In the genomic region with DNA sequence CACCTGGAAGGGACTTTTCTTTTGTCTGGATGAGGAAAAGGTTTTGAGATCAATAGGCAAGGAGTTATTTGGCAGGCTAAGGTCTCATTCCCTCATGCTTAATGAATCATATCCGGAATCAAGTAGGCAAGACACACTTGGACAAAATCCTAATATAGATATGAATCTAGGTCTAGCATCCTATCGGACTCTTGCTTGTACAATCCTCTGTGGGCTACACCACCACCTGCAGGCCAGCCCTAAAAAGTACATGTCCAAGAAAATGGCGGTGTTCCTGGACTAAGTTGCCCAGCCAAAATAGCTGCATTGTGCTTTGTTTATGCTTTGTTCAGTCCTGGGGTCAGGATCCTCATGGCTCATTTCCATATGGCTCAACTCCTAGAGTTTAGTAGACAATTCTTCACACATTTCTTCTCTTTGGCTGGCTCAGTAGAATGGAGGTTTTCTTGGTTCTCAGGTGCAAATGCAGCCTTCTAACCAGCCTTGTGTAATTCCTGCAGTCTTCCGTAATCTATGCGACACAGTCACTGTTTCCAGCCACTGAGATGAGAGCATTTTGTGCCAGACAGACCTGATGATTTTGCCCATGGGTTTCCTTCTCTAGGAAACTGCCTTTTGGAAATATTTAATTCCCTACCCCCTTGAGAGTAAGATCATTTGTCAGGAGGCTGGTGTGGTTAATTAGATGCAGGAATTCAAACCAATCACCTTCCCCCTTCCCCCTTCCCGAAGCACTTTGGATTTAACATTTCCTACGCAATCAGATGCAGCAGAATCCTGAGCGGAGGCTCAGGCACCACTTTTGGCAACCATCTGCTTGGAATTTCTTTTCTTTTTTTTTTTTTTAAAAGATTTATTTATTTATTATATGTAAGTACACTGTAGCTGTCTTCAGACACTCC, we compare ENCODE assay signal across 8 mouse cellular contexts.
DNase-seq lines count a peak whose midpoint lies in the region; ATAC-seq and TF ChIP-seq lines count a peak whose summit lies in the region.
"Had no signal": no experiment of that assay in that cellular context is flagged by ENCODE, and none has a peak within 500 bp of the region (broad histone marks: within the 10 kb centered on the region; RNA-seq: fewer than 3 reads in every experiment).

No protein-coding gene starts in this region.

- peak; percentile 38; the same call in 1 of the 2 replicates for ATAC-seq in forebrain, embryonic 13.5 days

- WGBS in forebrain, embryonic 13.5 days = 45% methylated on average over 8 of the region's 8 CpGs
- 39% methylated on average over 8 of the region's 8 CpGs for WGBS in lung, adult 2 months

- no peak overlapping the region for H3K4me3 ChIP-seq in forebrain, embryonic 13.5 days
- no peak overlapping the region for H3K4me3 ChIP-seq in lung, adult 2 months (replicated peaks; ENCODE audit: extremely low read depth, low read depth, low read length)
- H3K4me3 ChIP-seq: neural tube, embryonic 12.5 days had no signal

- DNase-seq in 3134 (ENCODE audit: extremely low read depth, insufficient read length, low spot score) = peak; percentile 57
- DNase-seq in CD4-positive, CD25-positive, alpha-beta regulatory T cell, adult 2 months (ENCODE audit: low read depth, low spot score) = peak; percentile 70
- DNase-seq in brain, embryonic 14.5 days (ENCODE audit: low read depth) = peak; percentile 79
- DNase-seq in kidney, adult 8-10 months = peak; percentile 51 to 59
- peak; percentile 56 for DNase-seq in lung, adult 2 months
- peak; percentile 60 to 69 for DNase-seq in right cerebral cortex, postnatal 10 days (ENCODE audit: low spot score in 2 of 2)

- peaks cover 5% of the 10 kb centered on the region; the same call in 1 of the 2 replicates for H3K4me1 ChIP-seq in forebrain, embryonic 13.5 days
- H3K4me1 ChIP-seq in lung, adult 2 months (ENCODE audit: control insufficient read depth, insufficient read depth, low read length) = peaks cover 2% of the 10 kb centered on the region; the same call in 1 of the 2 replicates
- H3K4me1 ChIP-seq: neural tube, embryonic 12.5 days had no signal

- H3K4me2 ChIP-seq in forebrain, embryonic 13.5 days = no peak overlapping the region
- H3K4me2 ChIP-seq: neural tube, embryonic 12.5 days had no signal

- no peaks in the 10 kb centered on the region for H3K27me3 ChIP-seq in forebrain, embryonic 13.5 days
- H3K27me3 ChIP-seq: neural tube, embryonic 12.5 days had no signal

- no peaks in the 10 kb centered on the region for H3K36me3 ChIP-seq in forebrain, embryonic 13.5 days (ENCODE audit: poor library complexity, severe bottlenecking)
- H3K36me3 ChIP-seq: neural tube, embryonic 12.5 days had no signal

- no peak overlapping the region for H3K9ac ChIP-seq in forebrain, embryonic 13.5 days
- H3K9ac ChIP-seq: neural tube, embryonic 12.5 days had no signal

- no peak overlapping the region for H3K27ac ChIP-seq in forebrain, embryonic 13.5 days
- H3K27ac ChIP-seq: neural tube, embryonic 12.5 days had no signal

- TF ChIP-seq POLR2A in brain, embryonic 14.5 days (IDR thresholded peaks at IDR 0.05; ENCODE audit: borderline replicate concordance, extremely low read depth, insufficient read depth, insufficient read length, poor library complexity, severe bottlenecking) = no peak
- TF ChIP-seq POLR2A in lung, adult 2 months (IDR thresholded peaks at IDR 0.05; ENCODE audit: borderline replicate concordance, extremely low read depth, low read depth, low read length) = no peak

- peak; percentile 69; the same call in 1 of the 2 replicates for TF ChIP-seq CTCF in brain, embryonic 14.5 days (IDR thresholded peaks at IDR 0.05; ENCODE audit: borderline replicate concordance, extremely low read depth, insufficient read depth, insufficient read length)
- peak; percentile 82 for TF ChIP-seq CTCF in lung, adult 2 months (IDR thresholded peaks at IDR 0.05; ENCODE audit: insufficient read depth, low read length)

- no peaks in the 10 kb centered on the region for H3K9me3 ChIP-seq in forebrain, embryonic 13.5 days (replicated peaks)
- H3K9me3 ChIP-seq: neural tube, embryonic 12.5 days had no signal
